Mouse (Mus musculus) neural tube, embryonic 15.5 days (tissue): ENCODE data around the gene Il23a. TPM values are rescaled to one million over a fixed set of nuclear protein-coding genes. Genes with fewer than 3 reads are reported as not detected.
A peak's percentile ranks its signal among the peaks of the same experiment; 100 is the strongest.
"Not testable (repeated sequence)": the region's sequence is repeated elsewhere in the genome, so short reads cannot be mapped to it uniquely, and the experiment has no call there.

Experiments used
- ATAC-seq: fragments of 200-750 bp; cut with Nextera tagmentation; 2 replicates; pipeline ENCODE4 v1.8.0; 2017; ENCODE audit warnings: mild to moderate bottlenecking, moderate TSS enrichment, moderate library complexity; ENCODE audit not compliant: low FRiP score
- H3K27ac ChIP-seq: fragments of 300-500 bp; sonication (generic); replicated peaks from 2 replicates; pipeline ENCODE4 v1.5.1; 2015; ENCODE audit warnings: mild to moderate bottlenecking, inconsistent platforms
- H3K27me3 ChIP-seq: fragments of 300-500 bp; sonication (generic); replicated peaks from 2 replicates; pipeline ENCODE4 v1.6.1; 2015; ENCODE audit warnings: inconsistent platforms
- H3K36me3 ChIP-seq: fragments of 300-500 bp; sonication (generic); 2 replicates; pipeline ENCODE4 v1.6.1; 2015; ENCODE audit warnings: inconsistent platforms
- H3K4me1 ChIP-seq: fragments of 300-500 bp; sonication (generic); 2 replicates; pipeline ENCODE4 v1.6.1; 2015; ENCODE audit warnings: inconsistent platforms
- H3K4me2 ChIP-seq: fragments of 300-500 bp; sonication (generic); 2 replicates; pipeline ENCODE4 v1.6.1; 2015; ENCODE audit warnings: inconsistent platforms, mild to moderate bottlenecking, moderate library complexity
- H3K4me3 ChIP-seq: fragments of 300-500 bp; sonication (generic); replicated peaks from 2 replicates; pipeline ENCODE4 v1.5.1; 2015; ENCODE audit warnings: mild to moderate bottlenecking, inconsistent platforms
- H3K9ac ChIP-seq: fragments of 300-500 bp; sonication (generic); replicated peaks from 2 replicates; pipeline ENCODE4 v1.6.1; 2015; ENCODE audit warnings: mild to moderate bottlenecking, inconsistent platforms
- H3K9me3 ChIP-seq: fragments of 300-500 bp; sonication (generic); replicated peaks from 2 replicates; pipeline ENCODE4 v1.6.1; 2016; ENCODE audit warnings: inconsistent platforms
- WGBS: fragments of 180-500 bp; shearing (Covaris S2); methylation state at CpG from one replicate; pipeline ENCODE4 v1.1.7; 2015; ENCODE audit warnings: mixed read lengths; 5-methylcytosine and 5-hydroxymethylcytosine counted together
- polyA plus RNA-seq: library from polyadenylated mRNA; unstranded; fragments of >200 nt; fragmentation: Nextera tagmentation; extraction: Ambion mirVana; gene quantifications from 2 replicates; pipeline ENCODE4 v1.2.1, GENCODE M21; 2015

Il23a gene
- polyA plus RNA-seq, 1 experiment from 2014 or later, result 0.32 TPM

DNA sequence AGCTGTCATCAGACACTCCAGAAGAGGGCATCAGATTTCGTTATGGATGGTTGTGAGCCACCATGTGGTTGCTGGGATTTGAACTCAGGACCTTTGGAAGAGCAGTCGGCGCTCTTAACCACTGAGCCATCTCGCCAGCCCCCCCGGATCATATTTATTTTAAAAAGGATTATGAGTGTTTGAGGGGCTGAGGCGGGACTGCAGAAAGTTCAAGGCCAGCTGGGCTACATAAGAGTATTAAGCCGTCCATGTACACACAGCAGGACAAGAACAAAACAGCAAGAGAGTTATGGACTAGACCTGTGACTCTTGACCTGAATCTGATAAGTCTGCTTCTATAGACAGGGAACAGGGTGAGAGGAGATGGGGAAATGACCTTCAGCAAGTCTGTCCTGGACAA is 38.2 kb downstream of the Il23a start:
- H3K9me3 ChIP-seq, H3K27ac ChIP-seq, H3K9ac ChIP-seq, H3K4me3 ChIP-seq, H3K36me3 ChIP-seq, H3K4me2 ChIP-seq, H3K4me1 ChIP-seq, ATAC-seq, H3K27me3 ChIP-seq: not testable (repeated sequence)
- WGBS, result 86% methylated on average over 7 of the region's 7 CpGs

DNA sequence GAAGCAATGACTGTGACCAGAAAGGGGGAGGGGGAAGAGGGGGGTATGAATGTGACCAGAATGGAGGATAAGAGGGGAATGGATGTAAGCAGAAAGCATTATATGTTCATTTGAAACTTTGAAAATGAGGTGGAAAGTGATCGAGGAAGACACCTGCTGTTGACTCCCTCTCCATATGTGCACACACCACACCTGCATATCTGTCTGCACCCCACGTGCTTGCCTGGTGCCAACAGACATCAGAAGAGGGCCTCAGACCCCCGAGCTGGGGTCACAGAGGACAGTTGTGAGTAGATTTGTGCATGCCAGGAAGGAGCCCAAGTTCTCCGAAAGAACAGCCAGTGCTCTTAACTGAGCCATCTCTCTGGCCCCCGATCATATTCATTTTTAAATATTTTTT is 38.6 kb downstream of the Il23a start:
- Histone ChIP-seq H3K4me3 (no peak overlapping the region), H3K27ac (no peak overlapping the region), H3K9me3 (no peaks in the 10 kb centered on the region), H3K36me3 (no peaks in the 10 kb centered on the region), H3K27me3 (no peaks in the 10 kb centered on the region), H3K4me1 (no peaks in the 10 kb centered on the region), H3K9ac (no peak overlapping the region), H3K4me2 (no peak overlapping the region)
- 89% methylated on average over 5 of the region's 5 CpGs for WGBS
- ATAC-seq, result no peak

DNA sequence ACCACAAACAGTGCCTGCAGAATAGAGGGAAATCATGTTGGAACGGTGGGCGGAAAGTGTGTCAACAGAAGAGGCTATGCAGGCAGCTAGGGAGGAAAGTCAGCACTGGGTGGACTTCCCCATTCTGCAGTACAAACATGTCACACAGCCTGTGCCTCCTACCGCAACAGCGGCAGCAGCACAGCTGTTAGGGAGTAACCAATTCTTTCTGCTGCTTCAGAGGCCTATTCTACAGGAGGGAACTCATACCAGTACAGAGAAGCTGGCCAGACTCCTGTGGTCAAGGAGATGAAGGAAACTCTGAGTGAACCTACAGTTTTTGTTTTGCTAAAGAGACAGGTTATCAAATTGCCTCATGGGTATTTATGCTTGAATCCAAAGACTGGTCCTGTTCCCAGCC is 39.6 kb downstream of the Il23a start:
- H3K27me3 ChIP-seq, result no peaks in the 10 kb centered on the region
- no peak overlapping the region for H3K4me3 ChIP-seq
- no peaks in the 10 kb centered on the region for H3K4me1 ChIP-seq
- WGBS, result 78% methylated on average over 4 of the region's 4 CpGs
- H3K4me2 ChIP-seq, result no peak overlapping the region
- no peaks in the 10 kb centered on the region for H3K9me3 ChIP-seq
- no peak for ATAC-seq
- no peaks in the 10 kb centered on the region for H3K36me3 ChIP-seq
- H3K9ac ChIP-seq, result no peak overlapping the region
- no peak overlapping the region for H3K27ac ChIP-seq

DNA sequence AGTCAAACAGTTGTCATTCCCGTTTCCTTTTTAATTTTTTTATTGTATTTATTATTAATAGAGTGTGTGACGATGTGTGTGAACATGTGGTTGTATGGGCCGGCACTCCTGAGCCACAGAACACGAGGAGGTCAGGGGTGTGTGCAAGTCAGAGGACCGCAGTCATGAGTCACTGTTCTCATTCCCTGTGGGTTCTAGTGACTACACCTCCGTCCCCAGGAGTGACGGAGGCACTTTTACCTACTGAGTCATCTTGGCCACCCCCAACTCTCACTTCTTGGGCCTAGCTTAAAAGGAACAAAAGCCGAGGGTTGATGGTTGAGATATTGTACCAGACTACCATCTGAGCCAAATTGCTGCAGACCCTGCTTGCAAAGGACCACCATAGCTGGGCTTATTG is 42.2 kb downstream of the Il23a start:
- Histone ChIP-seq H3K9ac (no peak overlapping the region), H3K4me2 (no peak overlapping the region), H3K4me3 (no peak overlapping the region), H3K27me3 (no peaks in the 10 kb centered on the region), H3K36me3 (peaks cover 12% of the 10 kb centered on the region), H3K4me1 (no peaks in the 10 kb centered on the region), H3K9me3 (no peaks in the 10 kb centered on the region), H3K27ac (no peak overlapping the region)
- WGBS, result 68% methylated on average over 8 of the region's 8 CpGs
- no peak for ATAC-seq

DNA sequence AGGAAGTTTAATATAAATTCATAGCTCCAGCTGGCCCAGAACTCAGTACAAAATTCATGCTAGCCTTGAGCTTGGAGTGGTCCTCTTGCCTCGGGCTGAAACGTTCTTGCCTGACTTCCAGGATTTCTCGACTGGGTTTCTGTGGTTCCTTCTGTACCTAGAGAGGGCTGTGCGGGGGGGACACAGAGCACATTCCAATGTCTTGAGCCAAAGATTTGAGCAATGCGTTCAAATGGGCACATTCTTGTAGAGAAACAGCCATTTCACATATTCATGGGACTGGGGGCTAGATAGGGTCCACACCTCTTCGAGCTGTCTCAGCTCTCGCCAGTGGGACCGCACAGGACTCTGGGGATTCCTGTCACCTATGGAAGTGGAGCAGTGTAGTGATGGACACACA is 42.6 kb downstream of the Il23a start:
- Histone ChIP-seq H3K27ac (no peak overlapping the region), H3K9ac (no peak overlapping the region), H3K9me3 (no peaks in the 10 kb centered on the region), H3K4me2 (no peak overlapping the region), H3K4me1 (no peaks in the 10 kb centered on the region), H3K4me3 (no peak overlapping the region), H3K27me3 (no peaks in the 10 kb centered on the region), H3K36me3 (peaks cover 16% of the 10 kb centered on the region)
- WGBS, result 88% methylated on average over 8 of the region's 8 CpGs
- ATAC-seq, result no peak

DNA sequence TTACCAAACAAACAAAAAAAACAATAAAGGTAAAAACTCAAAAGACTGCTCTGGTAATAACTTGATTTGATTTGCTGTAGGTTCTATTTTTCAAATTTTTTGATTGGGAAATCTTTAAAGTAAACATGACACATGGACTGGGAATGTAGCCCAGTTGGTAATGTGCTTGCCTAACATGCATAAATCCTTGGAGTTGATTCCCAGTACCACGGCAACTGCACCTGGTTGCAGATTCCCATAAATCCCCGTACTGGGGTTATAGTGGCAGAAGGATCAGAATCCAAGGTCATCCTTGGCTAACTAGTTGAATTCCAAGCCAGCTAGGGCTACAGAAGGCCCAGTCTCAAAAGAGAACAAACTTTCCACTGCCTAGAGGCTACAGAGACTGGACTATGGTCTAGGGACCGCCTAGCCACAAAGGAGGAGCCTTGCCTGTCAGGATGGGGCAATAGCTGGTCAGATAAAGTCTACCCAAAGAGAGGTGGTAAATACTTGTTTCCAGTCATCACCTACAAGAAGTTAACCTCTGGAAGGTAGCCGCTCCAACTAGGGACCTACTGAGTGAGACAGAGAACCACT is 44.8 kb downstream of the Il23a start, which contains the start of gene Apon:
TSS of gene Apon (plus strand) at position 420 of the 579 bp plus-strand sequence.
- WGBS, result 87% methylated on average over 4 of the region's 4 CpGs
- Histone ChIP-seq H3K4me2 (no peak within 1 kb of the TSS), H3K36me3 (peaks cover 31% of the 10 kb centered on the region), H3K4me1 (no peaks in the 10 kb centered on the region), H3K27me3 (no peaks in the 10 kb centered on the region), H3K4me3 (no peak within 1 kb of the TSS), H3K9ac (no peak within 1 kb of the TSS), H3K9me3 (no peaks in the 10 kb centered on the region), H3K27ac (no peak within 1 kb of the TSS)
- no peak for ATAC-seq

DNA sequence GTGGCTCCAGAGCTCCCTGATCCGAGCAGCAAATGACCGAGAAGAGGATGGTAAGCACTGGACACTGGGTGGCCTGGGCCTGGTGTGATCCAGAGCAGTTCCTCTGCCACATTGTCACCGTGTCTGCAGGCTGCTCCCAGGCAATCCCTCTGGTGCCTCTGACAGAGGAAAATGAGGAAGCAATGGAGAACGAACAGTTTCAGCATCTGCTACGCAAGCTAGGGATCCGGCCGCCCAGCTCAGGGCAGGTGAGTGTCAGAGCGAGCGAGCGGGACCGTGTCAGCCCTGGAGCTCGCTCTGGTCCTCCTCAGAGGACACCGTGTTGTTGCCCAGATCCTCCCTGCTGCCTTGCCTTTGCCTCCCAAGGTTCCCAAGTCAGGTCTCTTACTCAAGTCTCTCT is 48.0 kb downstream of the Il23a start:
- 93% methylated on average over 13 of the region's 13 CpGs for WGBS
- Histone ChIP-seq H3K4me3 (no peak overlapping the region), H3K27me3 (no peaks in the 10 kb centered on the region), H3K9ac (no peak overlapping the region), H3K27ac (no peak overlapping the region), H3K9me3 (no peaks in the 10 kb centered on the region), H3K4me2 (no peak overlapping the region), H3K4me1 (no peaks in the 10 kb centered on the region), H3K36me3 (peaks cover 51% of the 10 kb centered on the region)
- ATAC-seq, result no peak

DNA sequence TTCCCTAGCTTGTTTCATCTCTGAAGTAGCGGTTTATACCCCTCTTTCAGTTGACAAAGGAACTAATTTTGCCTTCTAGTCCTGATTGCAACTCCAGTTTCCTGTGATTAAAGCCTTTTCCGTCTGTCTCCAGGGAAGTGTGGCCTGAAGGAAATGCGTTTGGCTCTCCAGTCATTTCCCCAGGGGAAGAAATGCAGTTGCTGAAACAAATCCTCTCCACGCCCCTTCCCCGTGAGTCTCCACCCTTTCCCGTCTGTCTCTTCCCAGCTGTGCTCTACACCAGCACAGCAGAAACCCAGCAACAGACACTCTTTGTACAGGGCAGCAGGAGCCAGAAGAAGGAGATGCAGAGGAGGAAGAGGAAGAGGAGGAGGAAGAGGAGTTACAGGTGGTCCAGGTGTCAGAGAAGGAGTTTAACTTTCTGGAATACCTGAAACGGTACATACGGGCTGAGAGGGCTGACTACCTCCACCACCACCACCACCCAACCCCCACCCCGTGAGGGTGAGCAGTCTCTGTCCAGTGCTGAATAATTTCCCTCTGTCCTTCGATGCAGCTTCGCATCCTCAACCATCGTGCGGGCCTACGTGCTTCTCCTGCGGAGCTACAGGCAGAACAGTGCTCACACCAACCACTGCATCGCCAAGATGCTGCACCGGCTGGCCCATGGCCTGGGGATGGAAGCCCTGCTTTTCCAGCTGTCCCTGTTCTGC is 51.4 kb downstream of the Il23a start:
- 84% methylated on average over 17 of the region's 17 CpGs for WGBS
- Histone ChIP-seq H3K27ac (peak overlapping the region; percentile 64; the same call in 1 of the 2 replicates), H3K4me1 (no peaks in the 10 kb centered on the region), H3K4me3 (no peak overlapping the region), H3K9me3 (no peaks in the 10 kb centered on the region), H3K9ac (no peak overlapping the region), H3K36me3 (peaks cover 60% of the 10 kb centered on the region), H3K27me3 (no peaks in the 10 kb centered on the region), H3K4me2 (peak overlapping the region; percentile 28; the same call in 1 of the 2 replicates)
- no peak for ATAC-seq

Other genes with a start within 250 kb of the Il23a start
- gene Ptges3, start 239.8 kb downstream of the Il23a start, polyA plus RNA-seq, result 394 and 409 TPM in 2 replicates
- 2,338 and 2,396 TPM in 2 replicates for gene Atp5b, start 215.5 kb downstream of the Il23a start, polyA plus RNA-seq
- gene Baz2a, start 207.2 kb downstream of the Il23a start, polyA plus RNA-seq, result 7.4 and 8.9 TPM in 2 replicates
- 6.5 and 12.7 TPM in 2 replicates for gene Rbms2, start 118.5 kb downstream of the Il23a start, polyA plus RNA-seq
- gene Gls2, start 104.3 kb downstream of the Il23a start, polyA plus RNA-seq, result 2.4 and 2.8 TPM in 2 replicates
- 25.5 and 25.9 TPM in 2 replicates for gene Spryd4, start 86.9 kb downstream of the Il23a start, polyA plus RNA-seq
- not detected in 2 replicates for gene Mip, start 72.9 kb downstream of the Il23a start, polyA plus RNA-seq
- 20.0 and 25.1 TPM in 2 replicates for gene Timeless, start 66.7 kb downstream of the Il23a start, polyA plus RNA-seq
- gene Apon, start 44.7 kb downstream of the Il23a start, polyA plus RNA-seq, result not detected in 2 replicates
- 0.19 TPM in 1 of 2 replicates, not detected in the other for gene Apof, start 30.1 kb downstream of the Il23a start, polyA plus RNA-seq
- gene Stat2, start 28.2 kb downstream of the Il23a start, polyA plus RNA-seq, result 18.9 and 24.5 TPM in 2 replicates
- 17.4 and 20.7 TPM in 2 replicates for gene Pan2, start 4.6 kb upstream of the Il23a start, polyA plus RNA-seq
- gene Cnpy2, start 23.7 kb upstream of the Il23a start, polyA plus RNA-seq, result 201 and 221 TPM in 2 replicates
- 268 and 273 TPM in 2 replicates for gene Cs, start 39.0 kb upstream of the Il23a start, polyA plus RNA-seq
- gene Coq10a, start 70.2 kb upstream of the Il23a start, polyA plus RNA-seq, result 34.6 and 40.8 TPM in 2 replicates
- gene Ankrd52, start 78.4 kb upstream of the Il23a start, polyA plus RNA-seq, result 11.2 and 13.1 TPM in 2 replicates
- 0.68 and 4.4 TPM in 2 replicates for gene Slc39a5, start 102.5 kb upstream of the Il23a start, polyA plus RNA-seq
- gene Nabp2, start 112.7 kb upstream of the Il23a start, polyA plus RNA-seq, result 128 and 133 TPM in 2 replicates
- gene Rnf41, start 112.9 kb upstream of the Il23a start, polyA plus RNA-seq, result 78.3 and 80.5 TPM in 2 replicates
- 138 and 149 TPM in 2 replicates for gene Smarcc2, start 160.5 kb upstream of the Il23a start, polyA plus RNA-seq
- 999 and 1,090 TPM in 2 replicates for gene Myl6, start 195.4 kb upstream of the Il23a start, polyA plus RNA-seq
- gene Myl6b, start 199.9 kb upstream of the Il23a start, polyA plus RNA-seq, result 7.0 and 7.7 TPM in 2 replicates
- gene Esyt1, start 227.1 kb upstream of the Il23a start, polyA plus RNA-seq, result 20.7 and 30.0 TPM in 2 replicates
- 16.0 and 16.2 TPM in 2 replicates for gene Zc3h10, start 249.0 kb upstream of the Il23a start, polyA plus RNA-seq